Mouse (Mus musculus): ENCODE results near the gene Gm15737. TPM values are rescaled to one million over a fixed set of nuclear protein-coding genes. Genes with fewer than 3 reads are reported as not detected.

The Gm15737 gene
- not detected for total RNA-seq (2021)

- no peak for DNase-seq (ENCODE audit: extremely low spot score in 1 of 2, low spot score in 1 of 2)
Measured at GRCm38 (mm10) chr6:92869089-92869581, at the start of gene Gm15737. TSS of gene Gm15737 (plus strand) at chr6:92869357.

- DNase-seq (ENCODE audit: extremely low spot score in 1 of 2, low spot score in 1 of 2): no peak
Measured at GRCm38 (mm10) chr6:92821606-92822005, 47.6 kb upstream of the Gm15737 start.

GRCm38 (mm10) chr6:92822006-92822405, 47.2 kb upstream of the Gm15737 start:
- no peak for DNase-seq (ENCODE audit: extremely low spot score in 1 of 2, low spot score in 1 of 2)

- no peak for DNase-seq (ENCODE audit: extremely low spot score in 1 of 2, low spot score in 1 of 2)
Measured at GRCm38 (mm10) chr6:92823991-92824390, 45.2 kb upstream of the Gm15737 start.

GRCm38 (mm10) chr6:92826561-92826960, 42.6 kb upstream of the Gm15737 start:
- no peak for DNase-seq (ENCODE audit: extremely low spot score in 1 of 2, low spot score in 1 of 2)

- DNase-seq (ENCODE audit: extremely low spot score in 1 of 2, low spot score in 1 of 2): no peak
Measured at GRCm38 (mm10) chr6:92827360-92827759, 41.8 kb upstream of the Gm15737 start.

- DNase-seq (ENCODE audit: extremely low spot score in 1 of 2, low spot score in 1 of 2): no peak
Measured at GRCm38 (mm10) chr6:92829148-92829547, 40.0 kb upstream of the Gm15737 start.

- DNase-seq (ENCODE audit: extremely low spot score in 1 of 2, low spot score in 1 of 2): no peak
Measured at GRCm38 (mm10) chr6:92831106-92831505, 38.1 kb upstream of the Gm15737 start.

- DNase-seq (ENCODE audit: extremely low spot score in 1 of 2, low spot score in 1 of 2): no peak
Measured at GRCm38 (mm10) chr6:92842000-92842399, 27.2 kb upstream of the Gm15737 start.

- DNase-seq (ENCODE audit: extremely low spot score in 1 of 2, low spot score in 1 of 2): no peak
Measured at GRCm38 (mm10) chr6:92843474-92843873, 25.7 kb upstream of the Gm15737 start.

GRCm38 (mm10) chr6:92845898-92846297, 23.3 kb upstream of the Gm15737 start:
- DNase-seq (ENCODE audit: extremely low spot score in 1 of 2, low spot score in 1 of 2): no peak

GRCm38 (mm10) chr6:92846614-92847013, 22.5 kb upstream of the Gm15737 start:
- DNase-seq (ENCODE audit: extremely low spot score in 1 of 2, low spot score in 1 of 2): no peak

- no peak for DNase-seq (ENCODE audit: extremely low spot score in 1 of 2, low spot score in 1 of 2)
Measured at GRCm38 (mm10) chr6:92849208-92849607, 19.9 kb upstream of the Gm15737 start.

- DNase-seq (ENCODE audit: extremely low spot score in 1 of 2, low spot score in 1 of 2): peak in 1 of 2 experiments; percentile 23
Measured at GRCm38 (mm10) chr6:92850250-92850649, 18.9 kb upstream of the Gm15737 start.

GRCm38 (mm10) chr6:92854873-92855272, 14.3 kb upstream of the Gm15737 start:
- no peak for DNase-seq (ENCODE audit: extremely low spot score in 1 of 2, low spot score in 1 of 2)

GRCm38 (mm10) chr6:92857761-92858160, 11.4 kb upstream of the Gm15737 start:
- no peak for DNase-seq (ENCODE audit: extremely low spot score in 1 of 2, low spot score in 1 of 2)

GRCm38 (mm10) chr6:92858721-92859510, 10.2 kb upstream of the Gm15737 start:
- no peak for DNase-seq (ENCODE audit: extremely low spot score in 1 of 2, low spot score in 1 of 2)

- no peak for DNase-seq (ENCODE audit: extremely low spot score in 1 of 2, low spot score in 1 of 2)
Measured at GRCm38 (mm10) chr6:92860285-92860912, 8.8 kb upstream of the Gm15737 start.

- no peak for DNase-seq (ENCODE audit: extremely low spot score in 1 of 2, low spot score in 1 of 2)
Measured at GRCm38 (mm10) chr6:92862599-92862998, 6.6 kb upstream of the Gm15737 start.

GRCm38 (mm10) chr6:92869582-92870219, 544 bp downstream of the Gm15737 start:
- no peak for DNase-seq (ENCODE audit: extremely low spot score in 1 of 2, low spot score in 1 of 2)

- DNase-seq (ENCODE audit: extremely low spot score in 1 of 2, low spot score in 1 of 2): no peak
Measured at GRCm38 (mm10) chr6:92871813-92872212, 2.7 kb downstream of the Gm15737 start.

Measured in layer of hippocampus, postnatal 25 days (tissue).